Mouse (Mus musculus): ENCODE measurements at regions not wholly inside any gene's neighbourhood (a gene's known extent, or its start where the extent isn't known, plus 50 kb on each side); places are given as distances from the start of the nearest gene placed in this dataset.

- TF ChIP-seq CTCF (IDR thresholded peaks at IDR 0.05; ENCODE audit: control insufficient read depth, insufficient read depth, insufficient read length) (no peak), MAX (IDR thresholded peaks at IDR 0.05) (no peak), USF1 (IDR thresholded peaks at IDR 0.05; ENCODE audit: low read depth) (no peak), MYOG (IDR thresholded peaks at IDR 0.05; ENCODE audit: control insufficient read depth, extremely low read depth, insufficient read length) (no peak), MYOD1 (IDR thresholded peaks at IDR 0.05; ENCODE audit: control insufficient read depth, insufficient read length, low read depth) (no peak), FOSL1 (IDR thresholded peaks at IDR 0.05; ENCODE audit: insufficient read depth, low read length, poor library complexity, severe bottlenecking) (no peak)
These were observed 65.4 kb upstream of the Mitf start for GRCm38 (mm10) chr6:97741427-97741826.

All from C2C12 (cell line).